Mouse (Mus musculus) lung, adult 2 months (tissue): ENCODE measurements around the gene U2af1.

Experiments
- CTCF ChIP-seq: fragments of 200-500 bp; IDR thresholded peaks from 2 replicates; pipeline ENCODE4 v1.5.1; 2011; ENCODE audit warnings: mild to moderate bottlenecking, low read length, control low read depth; ENCODE audit not compliant: insufficient read depth
- POLR2A ChIP-seq: fragments of 200-500 bp; IDR thresholded peaks from 2 replicates; pipeline ENCODE4 v1.6.1; 2011; ENCODE audit warnings: low read depth, mild to moderate bottlenecking, control low read depth, low read length, borderline replicate concordance; ENCODE audit errors: extremely low read depth

DNA sequence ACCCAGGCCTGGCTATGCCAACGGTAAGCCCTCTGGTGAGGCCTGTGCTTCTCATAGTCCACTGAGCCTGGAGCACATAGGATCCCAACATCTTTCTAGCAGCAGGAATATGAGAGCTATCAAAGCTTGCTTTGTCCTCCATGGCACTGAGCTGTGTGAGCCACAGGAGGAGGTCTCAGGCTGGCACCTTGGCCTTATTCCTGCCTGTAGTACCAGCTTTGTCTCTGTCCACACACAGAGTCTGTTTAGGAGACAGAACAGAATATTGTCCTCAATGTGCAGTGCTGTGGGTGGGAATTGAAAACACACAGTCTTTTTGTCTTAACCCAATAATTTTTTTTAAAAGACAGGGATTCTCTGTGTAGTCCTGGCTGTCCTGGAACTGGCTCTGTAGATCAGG lies 15.7 kb upstream of the U2af1 start:
- TF ChIP-seq CTCF, result no peak
- TF ChIP-seq POLR2A, result no peak
